ENCODE assay signal across 7 mouse cellular contexts in the genomic region with DNA sequence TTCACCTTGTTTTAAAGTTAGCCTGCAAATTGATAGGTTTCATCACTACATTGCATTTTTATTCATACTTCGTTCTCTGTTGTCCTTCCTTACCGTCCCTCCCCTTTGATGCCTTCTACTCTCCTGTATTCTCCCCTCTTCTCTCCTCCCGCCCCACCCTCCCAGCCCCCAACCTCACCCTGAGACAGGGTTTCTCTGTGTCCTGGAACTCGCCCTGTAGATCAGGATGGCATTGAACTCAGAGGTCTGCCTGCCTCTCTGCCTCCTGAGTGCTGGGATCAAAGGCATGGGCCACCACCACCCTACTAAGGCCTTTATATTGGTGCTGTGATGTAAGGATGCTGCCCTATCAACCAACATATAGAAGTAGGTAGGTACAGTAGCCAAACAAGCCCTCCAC. TPM values are rescaled to one million over a fixed set of nuclear protein-coding genes. Genes with fewer than 3 reads are reported as not detected.
DNase-seq lines count a peak whose midpoint lies in the region; ATAC-seq and TF ChIP-seq lines count a peak whose summit lies in the region.

No protein-coding gene starts in this region.

- peak overlapping the region; percentile 70 for H3K9ac ChIP-seq in lung, embryonic 16.5 days (ENCODE audit: low read length)
- H3K9ac ChIP-seq in forebrain, postnatal 0 days = peak overlapping the region; percentile 73; the same call in 1 of the 2 replicates
- no peak overlapping the region for H3K9ac ChIP-seq in liver, embryonic 13.5 days

- no peak for DNase-seq in lung, adult 18-20 months
- no peak for DNase-seq in forebrain, postnatal 0 days
- DNase-seq in liver, embryonic 13.5 days = no peak
- no peak for DNase-seq in thymus, postnatal 0 days (ENCODE audit: low spot score)
- no peak for DNase-seq in testis, postnatal 10 days (ENCODE audit: low spot score)

- WGBS in lung, embryonic 16.5 days = 41% methylated on average over 4 of the region's 4 CpGs
- WGBS in forebrain, postnatal 0 days = 45% methylated on average over 4 of the region's 4 CpGs
- 47% methylated on average over 4 of the region's 4 CpGs for WGBS in liver, embryonic 13.5 days (ENCODE audit: insufficient replicate concordance)

- H3K9me3 ChIP-seq in lung, embryonic 16.5 days (ENCODE audit: control insufficient read depth, low read length) = no peaks in the 10 kb centered on the region
- H3K9me3 ChIP-seq in forebrain, postnatal 0 days (ENCODE audit: low read length) = no peaks in the 10 kb centered on the region
- no peaks in the 10 kb centered on the region for H3K9me3 ChIP-seq in liver, embryonic 13.5 days (replicated peaks)

- H3K27me3 ChIP-seq in lung, embryonic 16.5 days (ENCODE audit: control insufficient read depth, insufficient read depth, low read depth, low read length) = no peaks in the 10 kb centered on the region
- H3K27me3 ChIP-seq in forebrain, postnatal 0 days (ENCODE audit: insufficient read depth, low read length) = no peaks in the 10 kb centered on the region
- no peaks in the 10 kb centered on the region for H3K27me3 ChIP-seq in liver, embryonic 13.5 days

- H3K4me1 ChIP-seq in lung, embryonic 16.5 days (replicated peaks; ENCODE audit: control insufficient read depth, insufficient read depth, low read length) = peaks cover 5% of the 10 kb centered on the region; the same call in 1 of the 2 replicates
- 0 out of 2 replicates have a peak, but pooled peaks cover 5% of the 10 kb centered on the region for H3K4me1 ChIP-seq in forebrain, postnatal 0 days (ENCODE audit: insufficient read depth)
- peaks cover 69% of the 10 kb centered on the region for H3K4me1 ChIP-seq in liver, embryonic 13.5 days (replicated peaks)

- peak overlapping the region; percentile 70 for H3K4me2 ChIP-seq in lung, embryonic 16.5 days (ENCODE audit: low read depth, low read length)
- peak overlapping the region; percentile 68 for H3K4me2 ChIP-seq in forebrain, postnatal 0 days (ENCODE audit: low read depth)
- peak overlapping the region; percentile 92 for H3K4me2 ChIP-seq in liver, embryonic 13.5 days

- TF ChIP-seq CTCF in forebrain, postnatal 0 days (IDR thresholded peaks at IDR 0.05; ENCODE audit: low read depth) = no peak

- no peaks in the 10 kb centered on the region for H3K36me3 ChIP-seq in lung, embryonic 16.5 days (ENCODE audit: control insufficient read depth, insufficient read depth, low read length)
- no peaks in the 10 kb centered on the region for H3K36me3 ChIP-seq in forebrain, postnatal 0 days (ENCODE audit: insufficient read depth)
- H3K36me3 ChIP-seq in liver, embryonic 13.5 days = no peaks in the 10 kb centered on the region

- H3K4me3 ChIP-seq in lung, embryonic 16.5 days (ENCODE audit: low read length) = peak overlapping the region; percentile 72
- H3K4me3 ChIP-seq in forebrain, postnatal 0 days (ENCODE audit: low read depth, low read length) = peak overlapping the region; percentile 61
- peak overlapping the region; percentile 70 for H3K4me3 ChIP-seq in liver, embryonic 13.5 days (replicated peaks)

- no peak overlapping the region for H3K27ac ChIP-seq in lung, embryonic 16.5 days (ENCODE audit: low read length)
- H3K27ac ChIP-seq in forebrain, postnatal 0 days (ENCODE audit: low read depth, low read length) = no peak overlapping the region
- peak overlapping the region; percentile 36; the same call in 1 of the 2 replicates for H3K27ac ChIP-seq in liver, embryonic 13.5 days

- no peak for ATAC-seq in lung, embryonic 16.5 days (ENCODE audit: low read depth)
- no peak for ATAC-seq in forebrain, postnatal 0 days
- no peak for ATAC-seq in liver, embryonic 13.5 days (ENCODE audit: low read depth)
- ATAC-seq in erythroid progenitor cell, adult 5-6 weeks (replicated peaks; ENCODE audit: low FRiP score, poor library complexity, severe bottlenecking) = no peak

RNA-seq across cellular contexts. Expression of a gene that starts 0.5 kb away (rescaled TPM):
- polyA plus RNA-seq in lung, embryonic 16.5 days (2015; fragmentation: Nextera tagmentation; extraction: Ambion mirVana) = 1.9 and 3.5 TPM in 2 replicates
- 8.0 and 13.1 TPM in 2 replicates for total RNA-seq in forebrain, postnatal 0 days (2014; rRNA removed)
- polyA plus RNA-seq in forebrain, postnatal 0 days (2015; fragmentation: Nextera tagmentation; extraction: Ambion mirVana) = 2.1 and 3.7 TPM in 2 replicates
- 1.4 and 2.0 TPM in 2 replicates for polyA plus RNA-seq in liver, embryonic 13.5 days (2015; fragmentation: Nextera tagmentation; extraction: Ambion mirVana)
- polyA plus RNA-seq in thymus, postnatal 0 days (2015; fragmentation: Nextera tagmentation; extraction: Ambion mirVana) = 0.13 and 0.23 TPM in 2 replicates
- total RNA-seq in erythroid progenitor cell, adult 5-6 weeks (2015; ENCODE audit: low replicate concordance) = 0.84 TPM in 1 of 2 replicates, not detected in the other
- total RNA-seq in erythroid progenitor cell, adult 5-6 weeks (2017; ENCODE audit: low replicate concordance) = 0.26 TPM in 1 of 2 replicates, not detected in the other

RNA-seq across cellular contexts. Expression of a gene that starts 8.2 kb away (rescaled TPM):
- polyA plus RNA-seq in lung, embryonic 16.5 days (2015; fragmentation: Nextera tagmentation; extraction: Ambion mirVana) = 9.2 and 10.1 TPM in 2 replicates
- 9.8 and 11.1 TPM in 2 replicates for total RNA-seq in forebrain, postnatal 0 days (2014; rRNA removed)
- polyA plus RNA-seq in forebrain, postnatal 0 days (2015; fragmentation: Nextera tagmentation; extraction: Ambion mirVana) = 3.3 and 4.1 TPM in 2 replicates
- 4.5 and 5.8 TPM in 2 replicates for polyA plus RNA-seq in liver, embryonic 13.5 days (2015; fragmentation: Nextera tagmentation; extraction: Ambion mirVana)
- polyA plus RNA-seq in thymus, postnatal 0 days (2015; fragmentation: Nextera tagmentation; extraction: Ambion mirVana) = 7.5 and 10.4 TPM in 2 replicates
- total RNA-seq in erythroid progenitor cell, adult 5-6 weeks (2015; ENCODE audit: low replicate concordance) = 35.0 and 39.0 TPM in 2 replicates
- 36.2 and 40.4 TPM in 2 replicates for total RNA-seq in erythroid progenitor cell, adult 5-6 weeks (2017; ENCODE audit: low replicate concordance)

RNA-seq across cellular contexts. Expression of a gene that starts 47.8 kb away (rescaled TPM):
- polyA plus RNA-seq in lung, embryonic 16.5 days (2015; fragmentation: Nextera tagmentation; extraction: Ambion mirVana) = 65.9 and 68.1 TPM in 2 replicates
- total RNA-seq in forebrain, postnatal 0 days (2014; rRNA removed) = 84.7 and 109 TPM in 2 replicates
- 84.6 and 94.5 TPM in 2 replicates for polyA plus RNA-seq in forebrain, postnatal 0 days (2015; fragmentation: Nextera tagmentation; extraction: Ambion mirVana)
- polyA plus RNA-seq in liver, embryonic 13.5 days (2015; fragmentation: Nextera tagmentation; extraction: Ambion mirVana) = 14.3 and 17.4 TPM in 2 replicates
- 13.9 and 18.2 TPM in 2 replicates for polyA plus RNA-seq in thymus, postnatal 0 days (2015; fragmentation: Nextera tagmentation; extraction: Ambion mirVana)
- 15.9 and 31.4 TPM in 2 replicates for total RNA-seq in erythroid progenitor cell, adult 5-6 weeks (2015; ENCODE audit: low replicate concordance)
- 19.4 and 21.5 TPM in 2 replicates for total RNA-seq in erythroid progenitor cell, adult 5-6 weeks (2017; ENCODE audit: low replicate concordance)
